Comparison of ENCODE assay signal across 9 mouse cellular contexts in genomic region chr7:10480588-10481233, GRCm38 (mm10). TPM values are rescaled to one million over a fixed set of nuclear protein-coding genes. Genes with fewer than 3 reads are reported as not detected.
DNase-seq lines count a peak whose midpoint lies in the region; ATAC-seq and TF ChIP-seq lines count a peak whose summit lies in the region.
"Had no signal": no experiment of that assay in that cellular context is flagged by ENCODE, and none has a peak within 500 bp of the region (broad histone marks: within the 10 kb centered on the region; RNA-seq: fewer than 3 reads in every experiment).

No protein-coding gene starts in this region.

- 67% methylated on average over 18 of the region's 18 CpGs for whole genome bisulfite sequencing in kidney, embryonic 14.5 days
- WGBS in hindbrain, embryonic 13.5 days, result 64% methylated on average over 18 of the region's 18 CpGs
- 67% methylated on average over 18 of the region's 18 CpGs for WGBS in limb, embryonic 12.5 days
- WGBS in stomach, embryonic 16.5 days, result 65% methylated on average over 18 of the region's 18 CpGs
- 70% methylated on average over 18 of the region's 18 CpGs for WGBS in heart, adult 2 months

- no peak for ATAC-seq in kidney, embryonic 14.5 days (ENCODE audit: low FRiP score, low TSS enrichment)
- peak; percentile 69 for ATAC-seq in hindbrain, embryonic 13.5 days (ENCODE audit: low FRiP score)
- ATAC-seq in limb, embryonic 12.5 days (ENCODE audit: insufficient number of reproducible peaks, insufficient read depth, low FRiP score, low TSS enrichment, low read depth), result no peak
- ATAC-seq in stomach, embryonic 16.5 days (ENCODE audit: insufficient read depth, low FRiP score), result no peak

- H3K27me3 ChIP-seq in kidney, embryonic 14.5 days (ENCODE audit: control insufficient read depth, insufficient read depth, low read length), result no peaks in the 10 kb centered on the region
- H3K27me3 ChIP-seq in hindbrain, embryonic 13.5 days, result no peaks in the 10 kb centered on the region
- no peaks in the 10 kb centered on the region for H3K27me3 ChIP-seq in limb, embryonic 12.5 days
- no peaks in the 10 kb centered on the region for H3K27me3 ChIP-seq in stomach, embryonic 16.5 days (ENCODE audit: control insufficient read depth, insufficient read depth, low read length)
- H3K27me3 ChIP-seq in heart, adult 2 months (ENCODE audit: control insufficient read depth, insufficient read depth, low read length), result no peaks in the 10 kb centered on the region

- intact Hi-C loops in heart, adult 2 months (cut with DNase I), result no loop called here

- H3K4me2 ChIP-seq in kidney, embryonic 14.5 days (replicated peaks; ENCODE audit: low read depth, low read length), result 0 out of 2 replicates have a peak overlapping the region, but pooled peaks have one; percentile 15
- H3K4me2 ChIP-seq in hindbrain, embryonic 13.5 days, result peak overlapping the region; percentile 40
- peak overlapping the region; percentile 29; the same call in 1 of the 2 replicates for H3K4me2 ChIP-seq in limb, embryonic 12.5 days
- H3K4me2 ChIP-seq in stomach, embryonic 16.5 days (ENCODE audit: low read depth, low read length), result 0 out of 2 replicates have a peak overlapping the region, but pooled peaks have one; percentile 9

- TF ChIP-seq POLR2A in cortical plate, adult 2 months (IDR thresholded peaks at IDR 0.05; ENCODE audit: extremely low read depth, insufficient read depth, low read length), result no peak
- no peak for TF ChIP-seq POLR2A in heart, adult 2 months (IDR thresholded peaks at IDR 0.05; ENCODE audit: insufficient read depth, low read depth, low read length)

- H3K36me3 ChIP-seq in kidney, embryonic 14.5 days (ENCODE audit: control insufficient read depth, insufficient read depth, low read length), result no peaks in the 10 kb centered on the region
- H3K36me3 ChIP-seq in hindbrain, embryonic 13.5 days, result no peaks in the 10 kb centered on the region
- no peaks in the 10 kb centered on the region for H3K36me3 ChIP-seq in limb, embryonic 12.5 days
- no peaks in the 10 kb centered on the region for H3K36me3 ChIP-seq in stomach, embryonic 16.5 days (ENCODE audit: control insufficient read depth, insufficient read depth, low read length)
- no peaks in the 10 kb centered on the region for H3K36me3 ChIP-seq in heart, adult 2 months (ENCODE audit: control insufficient read depth, insufficient read depth, low read length)

- no peaks in the 10 kb centered on the region for H3K4me1 ChIP-seq in kidney, embryonic 14.5 days (ENCODE audit: control insufficient read depth, insufficient read depth, low read length)
- no peaks in the 10 kb centered on the region for H3K4me1 ChIP-seq in cortical plate, adult 2 months (ENCODE audit: control insufficient read depth, insufficient read depth, low read length)
- H3K4me1 ChIP-seq in hindbrain, embryonic 13.5 days (replicated peaks), result no peaks in the 10 kb centered on the region
- H3K4me1 ChIP-seq in limb, embryonic 12.5 days (replicated peaks), result no peaks in the 10 kb centered on the region
- no peaks in the 10 kb centered on the region for H3K4me1 ChIP-seq in stomach, embryonic 16.5 days (ENCODE audit: control insufficient read depth, insufficient read depth, low read length)
- H3K4me1 ChIP-seq in heart, adult 2 months (ENCODE audit: control insufficient read depth, insufficient read depth, low read length), result no peaks in the 10 kb centered on the region

- H3K9me3 ChIP-seq in kidney, embryonic 14.5 days (ENCODE audit: control insufficient read depth, low read length), result peaks cover 7% of the 10 kb centered on the region; the same call in 1 of the 2 replicates
- no peaks in the 10 kb centered on the region for H3K9me3 ChIP-seq in hindbrain, embryonic 13.5 days
- H3K9me3 ChIP-seq in limb, embryonic 12.5 days, result 0 out of 2 replicates have a peak, but pooled peaks cover 8% of the 10 kb centered on the region
- H3K9me3 ChIP-seq in stomach, embryonic 16.5 days (replicated peaks; ENCODE audit: control insufficient read depth, low read length), result no peaks in the 10 kb centered on the region

- DNase-seq in kidney, postnatal 25 days, result no peak
- DNase-seq in heart, adult 2 months, result no peak
- no peak for DNase-seq in heart, adult 11 months

- no peaks in the 10 kb centered on the region for H3K79me2 ChIP-seq in heart, adult 2 months (replicated peaks; ENCODE audit: control insufficient read depth, insufficient read depth, low read length)

- H3K9ac ChIP-seq in kidney, embryonic 14.5 days (ENCODE audit: low read depth, low read length), result no peak overlapping the region
- H3K9ac ChIP-seq in hindbrain, embryonic 13.5 days, result no peak overlapping the region
- H3K9ac ChIP-seq in limb, embryonic 12.5 days (replicated peaks), result no peak overlapping the region
- H3K9ac ChIP-seq in stomach, embryonic 16.5 days (ENCODE audit: low read length), result no peak overlapping the region
- H3K9ac ChIP-seq in heart, adult 2 months (ENCODE audit: low read depth, low read length), result no peak overlapping the region

- H3K4me3 ChIP-seq in kidney, embryonic 14.5 days (ENCODE audit: low read length), result no peak overlapping the region
- peak overlapping the region; percentile 21; the same call in 1 of the 2 replicates for H3K4me3 ChIP-seq in cortical plate, adult 2 months (ENCODE audit: insufficient read depth, low read length)
- H3K4me3 ChIP-seq in hindbrain, embryonic 13.5 days, result peak overlapping the region; percentile 28
- H3K4me3 ChIP-seq in limb, embryonic 12.5 days (replicated peaks), result peak overlapping the region; percentile 16
- H3K4me3 ChIP-seq in stomach, embryonic 16.5 days (replicated peaks; ENCODE audit: low read length), result no peak overlapping the region; the same call in 1 of the 2 replicates
- H3K4me3 ChIP-seq in heart, adult 2 months, result no peak overlapping the region

- TF ChIP-seq EP300 in heart, adult 2 months (IDR thresholded peaks at IDR 0.05; ENCODE audit: insufficient read depth, low read depth, low read length), result no peak

- no peak overlapping the region for H3K27ac ChIP-seq in kidney, embryonic 14.5 days (ENCODE audit: low read depth, low read length)
- H3K27ac ChIP-seq in cortical plate, adult 2 months (ENCODE audit: insufficient read depth, low read length), result no peak overlapping the region
- H3K27ac ChIP-seq in hindbrain, embryonic 13.5 days, result no peak overlapping the region
- no peak overlapping the region for H3K27ac ChIP-seq in limb, embryonic 12.5 days
- H3K27ac ChIP-seq in stomach, embryonic 16.5 days (ENCODE audit: low read length), result no peak overlapping the region
- H3K27ac ChIP-seq in heart, adult 2 months, result no peak overlapping the region

- TF ChIP-seq CTCF in cortical plate, adult 2 months (IDR thresholded peaks at IDR 0.05; ENCODE audit: extremely low read depth, insufficient read depth, low read length), result no peak
- TF ChIP-seq CTCF in heart, adult 2 months (IDR thresholded peaks at IDR 0.05), result no peak

RNA-seq across cellular contexts. Expression of gene Zik1, which starts 14.5 kb away (rescaled TPM):
- 14.8 and 15.8 TPM in 2 replicates for polyA plus RNA-seq in kidney, embryonic 14.5 days (2014; fragmentation: Nextera tagmentation; extraction: Ambion mirVana)
- 7.3 and 8.6 TPM in 2 replicates for polyA plus RNA-seq in cortical plate, adult 2 months (2012; rRNA removed)
- 47.6 and 47.7 TPM in 2 replicates for polyA plus RNA-seq in hindbrain, embryonic 13.5 days (2015; fragmentation: Nextera tagmentation; extraction: Ambion mirVana)
- 32.4 TPM in 2 replicates for polyA plus RNA-seq in limb, embryonic 12.5 days (2016; fragmentation: Nextera tagmentation; extraction: Ambion mirVana)
- polyA plus RNA-seq in stomach, embryonic 16.5 days (2015; fragmentation: Nextera tagmentation; extraction: Ambion mirVana), result 7.7 and 7.9 TPM in 2 replicates
- 1 to 10 TPM; 1.6 to 2.2 TPM for total RNA-seq in heart, adult 2 months (2021)
- 0.59 and 0.85 TPM in 2 replicates for polyA plus RNA-seq in heart, adult 2 months (2012; rRNA removed)

RNA-seq across cellular contexts. Expression of gene Vmn1r67, which starts 37.6 kb away (rescaled TPM):
- not detected in 2 replicates for polyA plus RNA-seq in kidney, embryonic 14.5 days (2014; fragmentation: Nextera tagmentation; extraction: Ambion mirVana)
- not detected in 2 replicates for polyA plus RNA-seq in cortical plate, adult 2 months (2012; rRNA removed)
- not detected in 2 replicates for polyA plus RNA-seq in hindbrain, embryonic 13.5 days (2015; fragmentation: Nextera tagmentation; extraction: Ambion mirVana)
- polyA plus RNA-seq in limb, embryonic 12.5 days (2016; fragmentation: Nextera tagmentation; extraction: Ambion mirVana), result not detected in 2 replicates
- polyA plus RNA-seq in stomach, embryonic 16.5 days (2015; fragmentation: Nextera tagmentation; extraction: Ambion mirVana), result not detected in 2 replicates
- not detected for total RNA-seq in heart, adult 2 months (2021)
- polyA plus RNA-seq in heart, adult 2 months (2012; rRNA removed), result not detected in 2 replicates
- total RNA-seq: heart, adult 18-20 months had no signal

Comparison
In these comparisons a context has a peak if more than half of its experiments do, and no peak if none do; other contexts are left out.
1. H3K4me3 ChIP-seq: peak in cortical plate, adult 2 months (single experiment), hindbrain, embryonic 13.5 days (single experiment) and limb, embryonic 12.5 days (single experiment); none in kidney, embryonic 14.5 days (single experiment), stomach, embryonic 16.5 days (single experiment) and heart, adult 2 months (single experiment).
2. Peak in every context shown above with its lines, with median percentiles within 50 percentile points of each other: H3K4me2 ChIP-seq.